Mouse (Mus musculus): ENCODE measurements at regions not wholly inside any gene's neighbourhood (a gene's known extent, or its start where the extent isn't known, plus 50 kb on each side); places are given as distances from the start of the nearest gene placed in this dataset.

GRCm38 (mm10) chr7:72851346-72851745 is 524.0 kb upstream of the Rgma start:
- no peak for TF ChIP-seq CTCF (conservative IDR thresholded peaks at IDR 0.05; ENCODE audit: insufficient read depth, insufficient read length, low read depth, low read length)
- TF ChIP-seq POLR2A (IDR thresholded peaks at IDR 0.05; ENCODE audit: low read depth, low read length), result no peak

Data from kidney, adult 2 months (tissue).